Mouse (Mus musculus): ENCODE measurements around the gene St6gal1. TPM values are rescaled to one million over a fixed set of nuclear protein-coding genes. Genes with fewer than 3 reads are reported as not detected.

St6gal1 gene
- total RNA-seq, 4 experiments from 2014 or later = 14.0 to 22.7 (median 17.8) TPM

Other genes starting within 250 kb of the St6gal1 start
- gene Kng2, start 195.3 kb upstream of the St6gal1 start, total RNA-seq (2022) = not detected
- not detected for gene Kng1, start 166.9 kb upstream of the St6gal1 start, total RNA-seq (2022)
- 100 to 1,000 TPM; 842 to 987 (median 891) TPM for gene Eif4a2, start 117.3 kb upstream of the St6gal1 start, total RNA-seq (2022)
- gene Rfc4, start 97.0 kb upstream of the St6gal1 start, total RNA-seq (2022) = 1 to 10 TPM; 2.8 to 5.5 (median 4.3) TPM
- gene Adipoq, start 78.2 kb upstream of the St6gal1 start, total RNA-seq (2022) = not detected
- under 1 TPM; 0.27 to 0.57 (median 0.41) TPM for gene Rtp1, start 204.4 kb downstream of the St6gal1 start, total RNA-seq (2022)

Measured in layer of hippocampus, adult 8-10 months (tissue).